Mouse (Mus musculus) yolk sac, embryonic 10.5 days (tissue): ENCODE data around the gene Nxpe2.
"Not testable (repeated sequence)": the region's sequence is repeated elsewhere in the genome, so short reads cannot be mapped to it uniquely, and the experiment has no call there.

Source experiments
- DNase-seq: peaks from one replicate; pipeline ENCODE4 v3.0.0-alpha.2; 2017; ENCODE audit warnings: low spot score

Nxpe2 gene

DNA sequence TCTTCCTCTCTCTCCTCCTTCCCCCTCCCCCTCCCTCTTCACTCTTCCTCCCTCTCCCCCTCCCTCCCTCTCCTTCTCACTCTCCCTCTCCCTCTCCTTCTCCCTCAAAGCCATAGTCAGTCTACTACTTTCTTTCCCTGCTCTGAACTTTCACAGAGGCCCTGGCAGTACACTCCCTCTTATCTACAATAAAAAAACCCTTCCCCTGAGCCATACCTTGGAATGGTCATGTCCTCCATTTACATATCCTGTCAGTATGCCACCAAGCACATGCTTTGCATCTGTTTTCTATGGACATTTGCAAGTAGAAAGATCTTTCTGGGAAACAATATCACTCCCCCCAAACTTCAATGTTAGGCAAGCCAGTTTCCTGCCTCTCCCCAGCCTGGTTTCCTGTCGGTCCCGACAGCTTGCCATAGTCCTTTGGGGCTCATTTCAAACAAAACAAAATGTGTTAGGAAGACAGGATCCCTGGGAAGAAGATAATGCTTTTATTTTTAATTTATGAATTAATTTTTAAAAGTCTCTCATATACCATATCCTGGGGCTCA, at the start of gene Nxpe2:
Gene Nxpe2 (minus strand): TSS at position 307 of the 551 bp plus-strand sequence.
- no peak for DNase-seq

- no peak for DNase-seq
Observed at GRCm38 (mm10) chr9:48389983-48390382, 36.7 kb upstream of the Nxpe2 start.

DNA sequence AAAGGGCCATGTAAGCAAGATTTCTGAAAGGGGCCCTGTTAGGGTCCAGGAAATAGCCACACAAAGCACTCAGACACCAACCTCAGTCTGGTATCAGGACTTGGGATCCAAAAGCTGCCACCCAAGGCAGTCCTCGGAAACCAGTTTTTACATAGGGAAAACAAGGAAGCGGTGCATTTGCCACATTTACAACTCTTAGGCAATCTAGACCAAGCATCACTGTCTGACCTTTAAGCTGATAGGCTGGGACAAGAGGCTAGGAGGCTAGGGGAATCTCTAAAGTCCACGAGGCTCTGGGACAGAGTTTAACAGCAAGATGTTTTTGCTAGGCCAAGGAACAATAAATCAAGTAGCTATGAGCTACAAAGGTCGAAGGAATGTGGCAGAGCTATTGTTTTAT, 35.2 kb upstream of the Nxpe2 start:
- no peak for DNase-seq

DNA sequence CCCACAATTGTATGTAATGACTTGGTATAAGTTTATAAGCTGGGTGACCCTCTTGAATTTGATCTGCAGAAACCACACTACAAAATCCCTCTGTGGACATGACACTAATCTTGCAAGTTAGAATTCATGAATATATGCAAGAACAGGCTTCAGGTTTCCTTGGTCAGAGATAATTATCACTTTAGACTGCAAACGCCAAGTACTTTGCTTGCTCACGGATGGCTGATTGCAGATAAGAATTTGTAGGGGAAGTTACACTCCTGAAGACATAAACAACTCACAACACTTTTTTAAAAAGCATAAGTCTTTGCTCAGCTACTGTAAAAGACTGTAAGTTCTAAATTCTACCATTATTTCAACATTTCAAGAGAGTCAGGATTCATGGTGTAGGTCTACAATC, 21.1 kb upstream of the Nxpe2 start:
- DNase-seq = no peak

GRCm38 (mm10) chr9:48373232-48373878, 20.1 kb upstream of the Nxpe2 start:
- no peak for DNase-seq

GRCm38 (mm10) chr9:48362743-48363142, 9.5 kb upstream of the Nxpe2 start:
- DNase-seq = no peak

DNA sequence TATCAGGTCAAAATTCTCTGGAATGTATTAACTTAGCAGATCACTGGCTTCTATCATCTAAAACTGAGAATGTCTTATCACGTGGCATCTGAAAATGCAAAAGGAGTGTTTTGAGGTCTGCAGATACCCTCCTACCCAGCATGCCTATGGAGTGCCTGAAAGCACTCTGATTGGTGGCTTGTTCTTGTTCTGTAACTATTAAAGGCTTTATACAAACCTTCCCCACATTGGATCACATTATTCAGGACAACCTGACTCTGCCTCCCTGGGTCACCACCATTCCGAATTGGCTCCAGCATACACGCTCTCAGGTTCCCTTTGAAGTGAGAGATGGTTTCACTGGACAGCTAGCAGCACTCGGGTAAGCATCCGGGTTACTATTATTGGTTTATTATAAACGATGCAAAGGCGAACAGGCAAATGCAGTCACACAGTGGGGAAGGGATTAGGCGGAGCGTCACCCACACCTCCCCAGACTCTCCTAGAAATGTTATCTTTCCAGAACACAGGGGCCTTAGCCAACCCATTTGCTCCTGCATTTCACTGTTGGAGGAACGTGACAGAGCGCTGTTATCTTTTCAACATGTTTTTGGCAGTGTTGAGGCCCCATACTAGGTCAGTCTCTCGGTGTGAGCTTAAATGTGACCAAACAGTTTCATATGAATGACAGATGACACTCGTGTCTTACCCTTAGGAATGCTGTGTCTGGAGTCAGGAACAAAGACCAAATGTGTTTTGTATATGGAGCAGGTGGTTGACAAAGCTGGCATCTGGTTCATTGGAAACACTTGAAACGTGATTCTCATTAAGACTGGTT, 8.8 kb upstream of the Nxpe2 start:
- DNase-seq = peak; percentile 20

- DNase-seq = no peak
Observed at GRCm38 (mm10) chr9:48360826-48361225, 7.6 kb upstream of the Nxpe2 start.

DNA sequence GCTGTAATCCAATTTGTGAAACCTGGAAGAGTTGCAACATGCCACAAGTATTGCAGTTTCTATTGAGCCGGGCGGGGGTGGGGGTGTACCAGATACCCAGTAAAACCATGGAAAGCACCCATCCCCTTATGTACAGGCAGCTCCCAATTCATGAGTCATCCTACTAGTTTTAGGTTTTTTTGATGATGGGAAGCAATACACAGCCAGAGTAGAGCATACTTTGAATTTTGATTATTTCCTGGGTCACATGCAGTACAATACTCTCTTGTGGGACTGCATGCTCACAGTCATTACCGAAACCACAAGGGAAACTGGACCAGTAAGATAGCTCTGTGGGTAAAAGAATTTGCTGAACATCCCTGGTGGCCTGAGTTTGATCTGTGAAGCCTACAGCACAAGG, 3.8 kb upstream of the Nxpe2 start:
- DNase-seq = no peak

DNA sequence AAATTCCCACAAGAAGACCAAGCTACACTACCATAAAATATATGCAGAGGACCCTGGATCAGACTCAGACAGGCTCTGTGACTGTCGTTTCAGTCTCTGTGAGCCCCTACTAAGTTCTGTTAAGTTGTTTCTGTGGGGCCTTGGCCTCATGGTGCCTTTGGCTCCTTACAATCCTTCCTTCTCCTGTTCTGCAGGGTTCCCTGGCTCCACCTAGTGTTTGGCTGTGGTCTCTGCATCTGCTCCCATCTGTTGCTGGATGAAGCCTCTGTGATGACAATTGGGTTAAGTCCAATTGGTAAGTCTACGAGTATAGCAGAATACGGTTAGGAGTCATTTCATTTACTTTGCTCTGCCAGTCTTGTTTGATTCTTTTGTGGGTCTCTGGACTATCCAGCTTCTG, 1.5 kb upstream of the Nxpe2 start:
- peak; percentile 53 for DNase-seq

DNA sequence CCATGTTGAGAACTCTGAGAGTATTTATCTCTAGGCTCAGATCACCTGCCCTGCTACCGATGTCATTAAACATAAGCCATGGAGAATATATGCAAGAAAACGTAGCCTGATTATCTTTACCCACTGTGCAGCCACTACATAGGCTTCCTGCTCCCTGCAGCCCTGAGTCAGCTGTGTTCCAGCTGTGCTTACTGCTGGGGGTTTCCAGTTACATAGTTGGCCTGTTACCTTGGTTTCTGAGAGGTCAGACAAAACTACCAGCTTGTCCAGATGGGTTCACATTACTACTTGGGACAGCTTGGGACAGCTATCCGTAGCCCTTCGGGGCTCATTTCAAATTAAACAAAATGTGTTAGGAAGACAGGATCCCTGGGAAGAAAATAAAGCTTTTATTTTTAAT, 868 bp upstream of the Nxpe2 start:
- DNase-seq = no peak

DNA sequence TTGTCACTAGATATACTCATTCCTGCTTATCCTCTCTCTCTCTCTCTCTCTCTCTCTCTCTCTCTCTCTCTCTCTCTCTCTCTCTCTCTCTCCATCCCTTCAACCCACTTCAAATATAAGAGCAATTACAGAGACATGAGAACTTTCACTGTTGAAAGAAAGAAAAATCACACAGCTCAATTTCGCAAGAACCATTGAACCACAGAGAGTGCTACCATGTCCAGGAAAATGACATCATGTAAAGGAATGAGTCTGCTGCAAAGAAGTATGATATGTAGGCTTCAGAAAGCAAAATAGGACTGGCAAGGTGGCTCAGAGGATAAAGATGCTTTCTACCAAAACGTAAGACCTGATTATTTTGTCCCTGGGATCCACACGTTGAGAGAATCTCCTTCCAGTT, 7.4 kb downstream of the Nxpe2 start:
- no peak for DNase-seq

DNA sequence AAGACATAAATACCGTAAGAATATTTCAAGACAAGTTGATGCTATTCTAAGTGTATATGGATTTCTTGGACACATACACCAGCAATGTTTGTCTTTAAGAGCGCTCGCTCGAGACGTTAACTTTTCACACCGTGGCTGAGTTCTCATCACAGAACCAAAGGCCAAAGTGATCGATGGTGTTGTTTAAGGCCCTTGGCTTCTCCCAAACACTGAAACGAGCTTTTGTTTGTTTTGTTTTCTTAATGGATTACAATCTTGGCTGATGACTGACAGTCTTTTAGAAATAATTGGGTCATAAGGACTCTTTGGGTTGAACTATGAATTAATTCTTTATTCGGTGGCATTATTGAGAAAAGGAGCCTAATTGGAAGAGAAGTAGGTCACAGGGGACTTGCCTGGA, 7.8 kb downstream of the Nxpe2 start:
- no peak for DNase-seq

GRCm38 (mm10) chr9:48340708-48341380, 12.4 kb downstream of the Nxpe2 start:
- DNase-seq = peak; percentile 3

GRCm38 (mm10) chr9:48339563-48339962, 13.7 kb downstream of the Nxpe2 start:
- DNase-seq = no peak

- no peak for DNase-seq
Observed at GRCm38 (mm10) chr9:48338783-48339455, 14.3 kb downstream of the Nxpe2 start.

DNA sequence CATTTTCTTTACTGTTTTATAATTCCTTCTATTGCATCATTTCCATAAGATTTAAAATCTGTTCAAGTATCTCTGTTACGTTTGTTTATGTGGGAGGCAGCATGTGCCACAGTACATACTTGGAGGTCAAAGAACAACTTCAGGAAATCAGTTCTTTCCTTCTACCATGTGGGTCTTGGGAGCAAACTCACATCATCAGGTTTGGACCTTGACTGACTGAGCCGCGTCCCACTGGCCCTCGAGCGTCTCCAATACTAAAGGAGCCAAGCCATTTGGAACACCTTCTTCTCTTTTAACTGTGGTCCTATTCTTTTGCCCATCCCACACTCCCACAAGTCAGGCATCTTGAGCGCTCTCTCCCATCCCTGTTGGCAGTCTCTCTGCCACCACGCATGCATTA, 23.7 kb downstream of the Nxpe2 start:
- DNase-seq = no peak

- DNase-seq = no peak
Observed at GRCm38 (mm10) chr9:48326338-48326737, 26.9 kb downstream of the Nxpe2 start.

GRCm38 (mm10) chr9:48315825-48316224, 37.4 kb downstream of the Nxpe2 start:
- no peak for DNase-seq

- DNase-seq = no peak
Observed at GRCm38 (mm10) chr9:48314194-48314593, 39.1 kb downstream of the Nxpe2 start.

- DNase-seq = no peak
Observed at GRCm38 (mm10) chr9:48311241-48311640, 42.0 kb downstream of the Nxpe2 start.

DNA sequence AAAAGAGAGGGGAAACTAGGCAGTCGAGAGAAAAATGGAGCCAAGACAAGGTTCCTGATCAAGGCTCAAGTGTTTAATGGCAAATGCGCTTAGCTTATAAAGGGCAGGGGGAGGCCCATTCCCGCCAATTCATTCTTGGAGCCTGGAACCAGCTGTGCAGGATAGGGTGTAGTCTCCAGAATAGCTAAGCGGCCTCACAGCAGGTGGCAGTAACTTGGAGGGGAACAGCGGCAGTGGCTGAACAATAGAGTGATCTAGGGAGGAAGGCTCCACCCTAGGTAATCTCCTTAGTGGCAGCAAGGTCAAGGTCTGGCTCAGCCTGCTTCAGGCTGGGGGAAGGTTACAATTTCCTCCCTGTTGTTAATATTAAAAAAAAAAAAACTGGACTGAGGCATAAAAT, 49.7 kb downstream of the Nxpe2 start:
- DNase-seq = not testable (repeated sequence)
